Mouse (Mus musculus) midbrain, embryonic 10.5 days (tissue): ENCODE results near the gene Mamdc4. TPM values are rescaled to one million over a fixed set of nuclear protein-coding genes. Genes with fewer than 3 reads are reported as not detected.

Source experiments
- DNase-seq: peaks from one replicate; pipeline ENCODE4 v3.0.0-alpha.2; 2017; ENCODE audit warnings: low spot score
- H3K27ac ChIP-seq: fragments of 300-500 bp; sonication (generic); replicated peaks from 2 replicates; pipeline ENCODE4 v1.5.1; 2016; ENCODE audit warnings: mild to moderate bottlenecking
- H3K27me3 ChIP-seq: fragments of 300-500 bp; sonication (generic); 2 replicates; pipeline ENCODE4 v1.6.1; 2016; ENCODE audit warnings: low read depth, mild to moderate bottlenecking; ENCODE audit not compliant: poor library complexity, severe bottlenecking
- H3K36me3 ChIP-seq: fragments of 300-500 bp; sonication (generic); 2 replicates; pipeline ENCODE4 v1.6.1; 2016; ENCODE audit warnings: mild to moderate bottlenecking, moderate library complexity
- H3K4me1 ChIP-seq: fragments of 300-500 bp; sonication (generic); 2 replicates; pipeline ENCODE4 v1.6.1; 2016
- H3K4me3 ChIP-seq: fragments of 300-500 bp; sonication (generic); 2 replicates; pipeline ENCODE4 v1.5.1; 2016; ENCODE audit warnings: mild to moderate bottlenecking, moderate library complexity
- H3K9me3 ChIP-seq: fragments of 300-500 bp; sonication (generic); replicated peaks from 2 replicates; pipeline ENCODE4 v1.6.1; 2016; ENCODE audit warnings: mild to moderate bottlenecking
- WGBS: fragments of 180-500 bp; shearing (Covaris S2); methylation state at CpG from one replicate; pipeline ENCODE4 v1.1.7; 2016; 5-methylcytosine and 5-hydroxymethylcytosine counted together
- polyA plus RNA-seq: library from polyadenylated mRNA; unstranded; fragments of >200 nt; fragmentation: Nextera tagmentation; extraction: Ambion mirVana; gene quantifications from 2 replicates; pipeline ENCODE4 v1.2.1, GENCODE M21; 2016

Gene Mamdc4
- polyA plus RNA-seq, 1 experiment from 2014 or later, result 6.7 TPM

DNA sequence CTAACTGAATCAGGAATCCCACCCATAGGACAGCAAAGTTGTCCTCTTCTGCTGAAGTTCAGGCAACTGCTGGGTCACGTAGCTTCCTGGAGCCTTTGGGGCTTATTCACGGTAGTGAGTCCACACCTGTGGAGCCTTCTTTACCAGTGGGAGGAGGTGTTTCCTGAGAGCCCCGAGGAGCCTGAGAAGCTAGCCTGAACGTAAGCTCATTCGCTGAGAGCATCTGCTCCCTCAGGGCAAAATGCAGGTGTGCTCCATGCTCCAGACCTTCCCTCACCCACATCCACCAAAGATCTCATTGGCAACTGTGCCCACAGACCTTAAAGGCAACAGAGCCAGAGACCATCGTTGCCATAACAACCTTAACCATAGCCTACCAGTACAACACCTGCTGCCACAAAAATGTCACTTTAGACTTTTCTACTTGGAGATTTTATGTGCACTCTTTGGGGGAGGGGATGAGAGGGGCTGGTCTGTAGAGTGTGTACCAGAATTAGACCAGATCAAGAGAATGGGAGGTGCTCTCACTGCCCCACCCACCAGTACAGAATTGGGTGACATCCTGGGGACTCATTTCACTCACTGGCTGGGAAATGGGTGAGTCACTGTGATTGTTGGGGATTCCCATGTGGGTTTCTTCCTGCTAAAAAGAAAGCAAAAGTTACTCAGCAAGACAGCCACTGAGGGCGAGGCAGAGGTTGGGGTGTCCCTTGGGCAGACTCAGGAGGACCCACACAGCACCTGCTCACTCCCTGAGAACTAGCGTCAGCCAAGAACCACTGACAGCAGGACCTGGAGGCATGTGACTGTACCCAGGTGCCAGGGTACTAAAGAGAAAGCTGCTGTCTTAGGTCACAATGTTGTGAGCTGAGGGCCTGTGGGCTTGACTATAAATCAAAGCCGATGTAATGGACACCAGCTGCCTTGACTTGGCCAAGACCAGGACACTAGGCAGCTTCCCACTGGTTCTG, 25.3 kb downstream of the Mamdc4 start:
- H3K27ac ChIP-seq, result no peak overlapping the region
- no peak overlapping the region for H3K4me3 ChIP-seq
- DNase-seq, result no peak
- whole genome bisulfite sequencing, result 80% methylated on average over 9 of the region's 9 CpGs
- no peaks in the 10 kb centered on the region for H3K27me3 ChIP-seq
- peaks cover 25% of the 10 kb centered on the region for H3K4me1 ChIP-seq
- H3K36me3 ChIP-seq, result 0 out of 2 replicates have a peak, but pooled peaks cover under 1% of the 10 kb centered on the region
- H3K9me3 ChIP-seq, result no peaks in the 10 kb centered on the region

DNA sequence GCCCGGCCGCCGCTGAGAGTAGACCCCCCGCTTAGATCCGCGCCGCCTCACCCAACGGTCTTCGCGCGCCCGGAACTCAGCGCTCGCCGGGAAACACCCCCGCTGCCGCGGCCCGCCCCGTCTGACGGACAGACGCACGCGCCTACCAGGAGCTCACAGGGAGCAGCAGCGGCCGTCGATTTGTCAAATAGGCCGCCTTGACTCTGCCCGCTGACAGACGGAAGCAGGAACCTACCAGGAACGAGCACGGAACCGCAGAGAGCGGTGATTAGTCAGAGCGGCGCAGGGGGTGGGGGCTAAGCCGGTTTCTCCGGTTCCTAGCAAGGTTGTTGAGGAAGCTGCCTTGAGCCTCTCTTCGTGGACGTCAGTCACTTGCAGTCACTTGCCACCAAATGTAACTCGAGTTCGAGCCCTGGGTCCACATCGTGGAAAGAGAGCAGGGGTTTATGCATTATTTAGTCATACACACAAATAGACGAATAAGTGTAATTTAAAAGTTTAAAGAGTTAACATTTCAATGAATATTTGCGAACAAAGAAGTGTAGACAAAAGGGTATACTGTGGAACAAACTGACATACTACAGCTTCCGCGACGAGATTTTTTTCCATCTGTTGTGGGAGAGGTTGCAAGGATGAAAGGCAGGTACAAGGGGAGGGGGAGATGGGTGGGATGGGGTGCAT, 27.7 kb downstream of the Mamdc4 start, which contains the start of gene Traf2:
TSS of gene Traf2 (minus strand) at position 130 of the 681 bp plus-strand sequence.
- Histone ChIP-seq H3K4me3 (peak within 1 kb of the TSS; percentile 80), H3K27me3 (no peaks in the 10 kb centered on the region), H3K27ac (peak within 1 kb of the TSS; percentile 92), H3K9me3 (no peaks in the 10 kb centered on the region), H3K36me3 (0 out of 2 replicates have a peak, but pooled peaks cover 3% of the 10 kb centered on the region), H3K4me1 (peaks cover 28% of the 10 kb centered on the region)
- WGBS, result 3% methylated on average over 48 of the region's 48 CpGs
- DNase-seq, result peak; percentile 99

DNA sequence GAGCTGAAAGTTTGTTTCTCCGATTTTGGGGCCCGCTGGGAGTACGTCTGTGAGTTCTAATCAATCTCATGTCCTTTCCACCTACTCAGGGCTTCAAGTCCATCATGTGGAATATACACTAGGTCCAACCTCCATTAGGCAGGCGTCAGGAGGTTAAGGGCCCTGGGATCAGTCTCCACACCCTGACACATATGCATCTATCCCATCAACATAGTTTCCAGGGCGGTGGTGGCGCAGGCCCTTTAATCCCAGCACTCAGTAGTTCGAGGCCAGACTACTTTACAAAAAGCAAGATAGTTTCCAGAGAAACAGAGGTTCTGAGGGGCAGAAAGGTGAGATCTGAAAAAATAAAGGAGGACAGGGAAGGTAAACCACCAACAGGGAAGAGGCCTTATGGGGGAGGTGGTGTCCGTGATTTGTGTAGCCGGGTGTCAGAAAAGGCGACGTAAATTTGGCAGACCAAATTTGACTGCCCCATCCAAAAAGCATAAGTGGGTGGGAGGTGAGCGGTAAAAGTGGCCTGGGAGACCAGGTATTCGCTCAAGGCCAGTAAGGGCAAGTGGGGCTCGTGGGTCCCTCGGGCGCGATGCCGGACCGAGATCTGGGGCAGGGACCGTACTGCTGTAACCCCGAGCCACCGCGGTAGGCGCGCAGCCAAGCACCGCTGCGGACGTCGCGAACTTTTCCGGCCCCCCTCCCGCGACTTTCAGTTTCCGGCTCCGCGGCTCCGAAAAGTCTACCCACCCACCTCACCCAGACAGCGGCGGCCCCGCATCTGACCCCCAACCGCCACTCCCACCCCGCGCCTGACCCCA, 28.4 kb downstream of the Mamdc4 start:
- H3K36me3 ChIP-seq, result 0 out of 2 replicates have a peak, but pooled peaks cover 3% of the 10 kb centered on the region
- WGBS, result 9% methylated on average over 43 of the region's 43 CpGs
- DNase-seq, result no peak
- peaks cover 32% of the 10 kb centered on the region for H3K4me1 ChIP-seq
- H3K4me3 ChIP-seq, result peak overlapping the region; percentile 80
- H3K9me3 ChIP-seq, result no peaks in the 10 kb centered on the region
- H3K27me3 ChIP-seq, result no peaks in the 10 kb centered on the region
- H3K27ac ChIP-seq, result peak overlapping the region; percentile 92

DNA sequence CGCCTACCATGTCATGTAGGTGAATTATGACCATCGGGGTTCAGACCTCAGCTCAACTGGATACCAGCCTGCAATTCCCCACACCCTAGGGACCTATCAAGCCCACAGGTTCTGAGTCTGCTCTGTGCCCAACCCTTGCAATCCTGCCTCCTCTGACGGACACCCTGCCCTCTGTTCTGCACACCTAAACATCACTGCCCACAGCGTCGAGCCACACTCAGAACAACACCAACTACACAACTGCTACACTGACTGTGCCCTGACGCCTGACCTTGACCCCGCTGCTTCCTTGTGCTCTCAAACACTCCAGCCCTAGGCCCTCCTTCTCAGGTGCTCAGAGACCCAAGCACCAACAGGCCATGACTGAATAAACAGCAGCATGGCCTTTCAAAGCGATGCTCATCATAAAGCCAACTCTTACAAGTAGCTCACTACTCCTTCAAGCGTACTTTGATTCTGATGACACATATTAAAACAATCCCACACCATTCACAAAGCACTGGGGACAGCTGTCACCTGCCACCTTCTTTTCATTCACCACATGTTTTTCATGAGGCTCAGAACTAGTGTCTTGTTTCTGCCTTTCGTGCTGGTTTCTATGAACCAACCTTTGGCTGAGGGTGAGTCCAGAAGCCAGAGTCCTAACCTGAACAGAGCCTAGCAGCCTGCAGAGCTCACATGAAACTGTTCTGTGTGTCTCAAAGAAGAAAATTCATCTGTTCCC, 32.8 kb downstream of the Mamdc4 start:
- H3K9me3 ChIP-seq, result no peaks in the 10 kb centered on the region
- H3K4me3 ChIP-seq, result no peak overlapping the region
- DNase-seq, result no peak
- H3K27ac ChIP-seq, result no peak overlapping the region
- WGBS, result 92% methylated on average over 10 of the region's 10 CpGs
- peaks cover 29% of the 10 kb centered on the region for H3K36me3 ChIP-seq
- peaks cover 26% of the 10 kb centered on the region for H3K4me1 ChIP-seq
- no peaks in the 10 kb centered on the region for H3K27me3 ChIP-seq

DNA sequence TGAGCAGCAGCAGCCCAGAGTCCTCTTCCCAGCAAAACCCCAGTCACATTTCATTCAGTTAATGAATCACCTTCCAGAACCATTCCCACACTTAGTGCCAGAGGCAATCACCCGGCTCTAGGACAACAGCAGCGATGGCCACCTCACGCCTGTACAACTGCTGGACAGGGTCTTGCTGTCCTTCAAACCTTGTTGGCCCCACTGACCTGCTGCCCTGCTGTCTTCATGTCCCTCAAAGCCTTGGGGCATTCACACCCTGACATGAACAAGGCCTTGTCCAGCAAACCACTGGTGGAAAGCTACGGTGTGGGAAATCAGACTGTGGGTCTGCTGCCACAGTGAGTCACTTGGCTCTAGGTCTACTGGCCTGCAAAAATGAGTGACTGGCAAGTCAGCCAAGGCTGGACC, 34.1 kb downstream of the Mamdc4 start:
- H3K9me3 ChIP-seq, result no peaks in the 10 kb centered on the region
- H3K36me3 ChIP-seq, result peaks cover 42% of the 10 kb centered on the region
- H3K4me1 ChIP-seq, result peaks cover 17% of the 10 kb centered on the region
- no peak for DNase-seq
- 97% methylated on average over 4 of the region's 4 CpGs for WGBS
- H3K27ac ChIP-seq, result no peak overlapping the region
- H3K4me3 ChIP-seq, result no peak overlapping the region
- H3K27me3 ChIP-seq, result no peaks in the 10 kb centered on the region

DNA sequence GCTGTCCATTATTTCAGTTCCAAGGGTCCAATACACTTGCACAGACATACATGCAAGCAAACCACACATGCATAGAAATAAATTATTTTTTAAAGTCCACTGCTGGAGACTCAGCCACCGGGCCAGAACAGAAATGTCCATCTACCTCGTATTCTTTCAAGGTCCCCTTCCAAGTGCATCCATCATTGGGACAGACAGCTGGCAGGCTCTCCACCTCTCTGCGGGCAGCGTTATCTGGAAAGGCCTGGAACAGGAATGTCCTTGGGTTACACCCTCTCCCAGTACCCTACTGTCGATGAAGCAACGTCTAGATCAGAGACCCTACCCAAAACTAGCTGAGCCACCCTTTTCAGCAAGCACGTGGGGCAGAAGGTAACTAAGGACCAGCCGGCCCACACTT, 38.1 kb downstream of the Mamdc4 start:
- H3K4me3 ChIP-seq, result no peak overlapping the region
- peaks cover 78% of the 10 kb centered on the region for H3K36me3 ChIP-seq
- 93% methylated on average over 8 of the region's 8 CpGs for WGBS
- peaks cover under 1% of the 10 kb centered on the region; the same call in 1 of the 2 replicates for H3K4me1 ChIP-seq
- H3K27ac ChIP-seq, result no peak overlapping the region
- no peaks in the 10 kb centered on the region for H3K27me3 ChIP-seq
- no peak for DNase-seq
- no peaks in the 10 kb centered on the region for H3K9me3 ChIP-seq

DNA sequence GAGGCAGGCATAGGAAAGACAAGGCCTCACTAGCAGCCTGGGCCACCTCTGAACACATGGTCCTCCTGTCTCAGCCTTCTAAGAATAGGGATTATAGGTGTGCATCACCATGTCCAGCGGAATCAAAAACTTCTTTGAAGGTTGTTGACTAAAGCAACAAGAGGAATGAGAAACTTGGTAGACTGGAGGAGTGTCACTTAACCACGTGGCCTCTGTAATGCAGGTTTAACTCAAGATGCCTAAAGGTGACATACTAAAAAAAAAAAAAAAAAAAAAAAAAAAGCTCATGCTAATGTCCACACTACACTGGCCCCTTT, 39.8 kb downstream of the Mamdc4 start:
- Histone ChIP-seq H3K36me3 (peaks cover 95% of the 10 kb centered on the region), H3K4me1 (no peaks in the 10 kb centered on the region), H3K4me3 (no peak overlapping the region), H3K9me3 (no peaks in the 10 kb centered on the region), H3K27ac (no peak overlapping the region), H3K27me3 (no peaks in the 10 kb centered on the region)
- no peak for DNase-seq
- 93% methylated on average over 2 of the region's 2 CpGs for WGBS

DNA sequence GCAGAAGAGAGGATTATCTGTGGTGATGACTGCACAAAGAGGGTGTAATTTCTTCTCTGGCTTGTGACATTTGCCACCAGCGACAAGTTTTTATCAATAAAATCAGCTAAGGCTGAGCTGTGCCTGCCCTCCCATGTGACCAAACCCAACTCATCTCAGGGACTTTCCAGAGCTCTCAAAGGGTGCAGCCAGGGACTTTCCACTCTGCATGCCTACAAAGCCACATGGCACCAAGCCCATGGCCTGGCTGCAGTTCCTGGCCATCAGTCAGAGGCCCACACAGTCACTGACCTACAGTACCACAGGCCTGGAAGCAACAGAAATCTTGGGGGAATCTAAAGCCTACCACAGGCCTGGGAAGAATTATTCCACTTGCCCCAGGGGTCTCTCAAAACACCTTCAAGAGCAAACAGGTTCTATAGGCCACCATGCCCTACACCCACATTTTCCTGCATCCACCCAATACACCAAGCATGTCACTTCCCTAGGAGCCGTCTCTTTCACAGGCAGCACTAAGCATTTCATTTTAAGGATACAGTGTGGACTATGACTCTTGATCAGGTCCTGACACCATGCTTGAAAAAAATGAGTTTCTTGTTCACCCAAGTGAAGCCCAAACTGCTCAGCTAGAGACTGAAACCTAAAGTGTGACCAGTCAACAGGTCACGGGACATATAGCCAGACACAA, 40.3 kb downstream of the Mamdc4 start:
- no peak for DNase-seq
- Histone ChIP-seq H3K4me3 (no peak overlapping the region), H3K27ac (no peak overlapping the region), H3K4me1 (no peaks in the 10 kb centered on the region), H3K9me3 (no peaks in the 10 kb centered on the region), H3K27me3 (no peaks in the 10 kb centered on the region), H3K36me3 (peaks cover 95% of the 10 kb centered on the region)
- WGBS, result 89% methylated on average over 3 of the region's 3 CpGs

DNA sequence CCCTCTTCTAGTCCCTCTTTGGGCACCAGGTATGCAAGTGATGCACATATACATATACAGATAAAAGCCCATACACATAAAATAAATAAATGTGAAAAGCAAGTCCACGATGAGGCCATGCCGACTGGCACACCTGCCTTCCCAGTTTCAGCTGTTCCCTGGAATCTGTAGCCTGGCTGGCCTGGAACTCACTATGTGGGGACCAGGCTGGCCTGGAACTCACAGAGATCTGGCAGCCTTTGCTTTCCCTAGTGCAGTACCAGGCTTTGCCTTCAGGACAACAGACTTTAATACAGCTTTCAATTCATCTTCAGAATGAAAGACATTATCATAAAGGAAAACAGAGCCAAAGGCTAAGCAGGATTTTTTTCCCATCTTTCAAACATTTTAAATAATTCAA, 40.9 kb downstream of the Mamdc4 start:
- Histone ChIP-seq H3K9me3 (no peaks in the 10 kb centered on the region), H3K27ac (no peak overlapping the region), H3K4me3 (no peak overlapping the region), H3K36me3 (peaks cover 98% of the 10 kb centered on the region), H3K27me3 (no peaks in the 10 kb centered on the region), H3K4me1 (no peaks in the 10 kb centered on the region)
- WGBS, result 98% methylated on average over 2 of the region's 2 CpGs
- no peak for DNase-seq

DNA sequence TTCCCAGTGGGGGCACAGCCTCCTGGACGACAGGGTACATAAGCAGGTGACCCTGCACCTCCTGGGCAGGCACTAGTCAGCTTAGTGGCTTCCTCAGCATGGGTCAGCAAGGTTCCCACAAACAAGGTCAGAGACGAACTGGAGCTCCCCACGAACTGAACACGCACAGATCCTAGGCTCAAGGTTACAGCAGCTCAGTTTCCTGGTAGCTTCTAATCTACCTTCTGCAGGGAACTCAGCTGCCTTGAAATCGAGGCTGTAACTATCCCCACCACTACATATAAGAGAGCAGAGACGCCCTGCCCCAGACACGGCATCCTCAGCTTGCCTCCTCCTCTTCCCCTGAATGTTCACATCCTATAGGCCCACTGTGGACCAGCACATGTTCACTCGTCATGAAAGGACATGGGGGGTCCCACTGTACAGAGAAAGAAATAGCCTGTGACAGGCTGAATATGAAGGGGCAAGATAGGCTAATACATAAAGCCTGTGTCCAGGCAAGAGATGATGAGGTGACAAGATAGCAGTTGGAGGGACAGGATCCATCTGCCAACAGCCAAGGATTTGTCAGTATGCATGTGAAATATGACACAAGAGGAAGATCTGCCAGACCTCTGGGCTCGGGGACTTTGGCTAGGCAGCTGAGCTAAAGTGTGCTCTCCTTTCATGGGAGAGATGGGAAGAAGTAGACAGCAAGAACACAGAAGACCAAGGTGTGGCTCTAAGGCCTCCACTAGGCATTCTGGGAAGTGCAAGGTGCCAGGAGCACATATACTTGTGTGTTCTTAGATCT, 47.9 kb downstream of the Mamdc4 start:
- 90% methylated on average over 9 of the region's 9 CpGs for WGBS

More for the DNA sequence above, 47.9 kb downstream of the Mamdc4 start:
- peaks cover 98% of the 10 kb centered on the region for H3K36me3 ChIP-seq
- H3K4me1 ChIP-seq, result no peaks in the 10 kb centered on the region
- no peak overlapping the region for H3K27ac ChIP-seq
- no peak overlapping the region for H3K4me3 ChIP-seq
- no peaks in the 10 kb centered on the region for H3K27me3 ChIP-seq
- no peak for DNase-seq
- H3K9me3 ChIP-seq, result no peaks in the 10 kb centered on the region
